Mouse (Mus musculus): Measurements from ENCODE around the gene Riok2.

Gene Riok2

GRCm38 (mm10) chr17:17408720-17409478 lies 34.8 kb downstream of the Riok2 start:
- no peak for DNase-seq

- no peak for DNase-seq
Observed at GRCm38 (mm10) chr17:17409601-17410000, 35.5 kb downstream of the Riok2 start.

- no peak for DNase-seq
Observed at GRCm38 (mm10) chr17:17411443-17411842, 37.3 kb downstream of the Riok2 start.

- DNase-seq = no peak
Observed at GRCm38 (mm10) chr17:17412176-17412575, 38.1 kb downstream of the Riok2 start.

GRCm38 (mm10) chr17:17414206-17414605 lies 40.1 kb downstream of the Riok2 start:
- DNase-seq = no peak

GRCm38 (mm10) chr17:17424609-17425307 lies 50.6 kb downstream of the Riok2 start:
- no peak for DNase-seq

- no peak for DNase-seq
Observed at GRCm38 (mm10) chr17:17425308-17425813, 51.3 kb downstream of the Riok2 start.

- no peak for DNase-seq
Observed at GRCm38 (mm10) chr17:17425906-17426305, 51.8 kb downstream of the Riok2 start.

- no peak for DNase-seq
Observed at GRCm38 (mm10) chr17:17428888-17429287, 54.8 kb downstream of the Riok2 start.

- no peak for DNase-seq
Observed at GRCm38 (mm10) chr17:17433679-17434078, 59.6 kb downstream of the Riok2 start.

- no peak for DNase-seq
Observed at GRCm38 (mm10) chr17:17438576-17439191, 64.6 kb downstream of the Riok2 start.

- DNase-seq = no peak
Observed at GRCm38 (mm10) chr17:17441876-17442498, 67.9 kb downstream of the Riok2 start.

- DNase-seq = no peak
Observed at GRCm38 (mm10) chr17:17444297-17444886, 70.3 kb downstream of the Riok2 start.
